Mouse (Mus musculus) spleen, embryonic (tissue): ENCODE data around the gene Tusc2.
"Not testable (repeated sequence)": the region's sequence is repeated elsewhere in the genome, so short reads cannot be mapped to it uniquely, and the experiment has no call there.

Source experiments
- CTCF ChIA-PET: fragments of 350-600 bp; sonication (Branson Sonifier 250); formaldehyde crosslinking; loops from one replicate; lab custom pipeline; 2022; lab: Charles Lee

Gene Tusc2

DNA sequence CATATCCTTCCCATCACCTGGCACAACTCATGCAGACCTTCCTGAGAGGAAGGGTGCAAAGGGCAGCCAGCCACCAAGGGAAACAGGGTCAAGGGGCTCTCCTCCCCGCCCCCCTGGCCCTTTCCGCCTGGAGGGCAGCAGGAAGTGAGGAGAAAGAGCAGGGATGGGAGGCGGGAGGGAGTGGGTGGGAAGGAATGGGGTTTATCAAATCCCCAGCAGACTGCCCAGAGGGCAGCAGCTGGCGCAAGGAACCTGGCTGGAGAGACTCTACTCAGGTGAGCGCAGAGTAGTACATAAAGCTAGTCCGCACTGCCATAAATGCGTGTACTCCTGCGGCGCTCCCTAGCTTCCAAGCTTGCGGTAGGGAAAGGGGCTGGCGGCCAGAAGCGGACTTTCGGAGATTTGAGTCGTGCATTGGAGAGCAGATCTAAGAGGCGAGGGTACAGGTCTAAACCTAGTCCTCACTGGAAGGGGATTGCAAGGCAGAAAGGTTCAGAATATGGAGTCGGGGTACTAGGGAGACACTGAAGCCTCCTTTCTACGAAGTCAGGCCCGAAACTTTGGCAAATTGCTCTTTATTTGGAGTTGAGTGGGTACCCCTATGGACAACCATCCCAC, 4.8 kb downstream of the Tusc2 start, which contains the start of gene Hyal2:
TSS of gene Hyal2 (plus strand) at position 244 of the 618 bp plus-strand sequence.
- CTCF ChIA-PET = no interaction called here

DNA sequence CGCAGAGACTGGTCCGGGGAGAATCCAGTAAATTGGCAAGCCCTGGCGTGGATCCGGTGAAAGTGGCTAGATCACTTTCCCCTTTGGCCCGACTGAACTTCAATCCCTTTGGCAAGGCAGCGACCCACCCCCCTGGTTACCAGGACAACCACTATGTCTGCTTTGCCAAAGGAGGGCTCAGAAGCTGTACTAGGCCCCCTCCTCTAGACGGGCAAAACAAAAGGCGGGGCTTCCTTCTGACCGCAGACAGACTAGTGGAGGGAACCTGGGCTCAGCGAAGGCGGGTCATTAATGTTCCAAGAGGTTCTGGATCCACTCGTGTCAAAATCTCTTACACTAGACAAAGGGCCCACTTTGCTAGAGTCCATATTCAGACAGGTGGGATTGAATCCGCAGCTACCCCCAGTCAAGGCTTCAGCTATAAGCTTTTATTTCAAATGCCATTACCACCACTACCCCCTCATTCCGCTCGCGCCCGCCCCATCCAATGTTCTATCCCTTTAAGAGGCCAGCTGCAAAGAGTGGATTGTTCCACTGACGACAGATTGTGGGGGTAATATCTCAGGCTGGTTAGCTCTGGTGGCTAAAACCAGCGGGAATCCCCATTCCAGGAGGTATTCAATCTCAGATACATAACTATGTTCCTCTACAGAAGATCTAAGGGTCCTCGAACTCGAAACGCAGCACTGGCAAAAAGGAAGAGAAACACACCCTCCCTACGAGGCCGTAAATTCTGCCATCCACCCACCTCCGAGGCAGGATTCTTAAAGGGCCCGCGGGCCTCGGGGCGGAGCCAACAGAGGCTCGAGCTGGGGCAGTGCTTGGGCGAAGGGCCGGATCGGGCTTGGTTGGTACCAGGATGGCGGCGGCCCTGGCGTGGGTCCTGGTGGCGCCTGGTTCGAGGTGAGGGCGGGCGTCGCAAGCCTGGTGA, 5.5 kb downstream of the Tusc2 start:
- CTCF ChIA-PET = no interaction called here

DNA sequence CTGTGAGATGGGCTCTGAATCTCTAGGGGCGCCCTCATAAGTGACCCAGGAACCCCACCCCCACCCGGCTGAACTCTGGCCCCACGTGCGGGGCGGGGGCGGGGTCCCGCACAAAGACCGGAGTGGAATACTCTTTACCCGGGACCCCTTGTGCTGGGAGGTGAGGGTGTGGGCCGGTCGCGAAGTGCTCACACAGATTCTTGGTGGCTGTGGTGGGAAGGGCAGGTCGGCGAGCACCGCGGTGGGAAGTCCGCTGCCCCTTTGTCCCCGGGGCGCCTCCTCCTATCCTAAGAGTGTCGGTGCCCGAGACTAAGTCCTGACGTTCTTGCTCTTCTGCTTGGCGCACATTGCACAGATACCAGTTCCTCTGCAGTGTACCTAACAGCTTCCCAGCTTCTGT, 6.2 kb downstream of the Tusc2 start:
- CTCF ChIA-PET = interaction anchor here (0.8 kb wide), 1 partner anchor 144 kb away, joined by 3 read pairs; no protein-coding TSS in a partner anchor

DNA sequence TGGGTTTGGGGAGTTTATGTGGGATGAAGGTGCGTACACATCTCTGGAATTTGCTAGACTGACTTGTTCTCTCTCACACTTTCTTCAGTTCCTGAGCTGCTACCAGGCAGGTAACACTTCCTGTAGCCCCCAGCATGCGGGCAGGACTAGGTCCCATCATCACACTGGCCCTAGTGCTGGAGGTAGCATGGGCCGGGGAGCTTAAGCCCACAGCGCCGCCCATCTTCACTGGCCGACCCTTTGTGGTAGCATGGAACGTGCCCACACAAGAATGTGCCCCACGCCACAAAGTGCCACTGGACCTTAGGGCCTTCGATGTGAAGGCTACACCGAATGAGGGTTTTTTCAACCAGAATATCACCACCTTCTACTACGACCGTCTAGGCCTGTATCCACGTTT, 7.0 kb downstream of the Tusc2 start:
- CTCF ChIA-PET = interaction anchor here (0.8 kb wide), 1 partner anchor 144 kb away, joined by 3 read pairs; no protein-coding TSS in a partner anchor

DNA sequence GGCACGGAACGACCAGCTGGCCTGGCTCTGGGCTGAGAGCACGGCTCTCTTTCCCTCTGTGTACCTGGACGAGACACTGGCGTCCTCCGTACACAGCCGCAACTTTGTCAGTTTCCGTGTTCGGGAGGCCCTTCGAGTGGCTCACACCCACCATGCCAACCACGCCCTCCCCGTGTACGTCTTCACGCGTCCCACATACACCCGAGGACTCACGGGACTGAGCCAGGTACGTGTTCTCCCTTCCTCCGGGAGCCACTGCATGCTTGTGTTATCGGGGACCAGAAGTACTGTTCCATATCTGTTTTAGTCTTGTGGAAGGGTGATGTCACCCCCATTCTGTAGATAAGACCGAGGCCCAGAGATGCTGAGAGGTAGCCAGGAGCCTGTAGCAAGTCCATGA, 7.8 kb downstream of the Tusc2 start:
- CTCF ChIA-PET = no interaction called here

DNA sequence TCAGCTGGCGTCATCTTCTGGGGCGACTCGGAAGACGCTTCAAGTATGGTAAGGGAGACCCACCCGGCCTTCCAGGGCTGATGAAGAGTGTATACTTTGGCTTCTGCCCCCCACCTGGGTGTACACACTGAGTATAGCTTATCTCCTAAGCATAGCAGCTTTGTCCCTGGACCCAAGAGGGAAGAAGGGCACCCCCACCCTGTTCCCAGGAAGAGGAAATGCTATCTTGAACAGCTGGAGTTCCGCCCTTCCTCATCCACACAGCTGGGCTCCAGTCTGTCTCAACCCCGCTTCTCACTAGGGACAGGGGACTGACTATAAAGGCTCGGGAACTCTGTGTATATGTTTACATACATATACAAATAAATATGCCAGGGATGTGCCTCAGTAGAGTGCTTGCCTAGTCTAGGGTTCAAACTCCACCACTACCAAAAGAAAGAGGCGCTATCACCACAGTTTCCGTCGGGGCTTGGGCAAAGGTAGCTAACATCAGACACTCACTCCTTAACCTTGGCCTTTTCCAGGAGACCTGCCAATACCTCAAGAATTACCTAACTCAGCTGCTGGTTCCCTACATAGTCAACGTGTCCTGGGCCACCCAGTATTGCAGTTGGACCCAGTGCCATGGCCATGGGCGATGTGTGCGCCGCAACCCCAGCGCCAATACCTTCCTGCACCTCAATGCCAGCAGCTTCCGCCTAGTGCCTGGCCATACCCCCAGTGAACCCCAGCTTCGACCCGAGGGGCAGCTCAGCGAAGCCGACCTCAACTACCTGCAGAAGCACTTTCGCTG, 8.7 kb downstream of the Tusc2 start:
- CTCF ChIA-PET = no interaction called here

DNA sequence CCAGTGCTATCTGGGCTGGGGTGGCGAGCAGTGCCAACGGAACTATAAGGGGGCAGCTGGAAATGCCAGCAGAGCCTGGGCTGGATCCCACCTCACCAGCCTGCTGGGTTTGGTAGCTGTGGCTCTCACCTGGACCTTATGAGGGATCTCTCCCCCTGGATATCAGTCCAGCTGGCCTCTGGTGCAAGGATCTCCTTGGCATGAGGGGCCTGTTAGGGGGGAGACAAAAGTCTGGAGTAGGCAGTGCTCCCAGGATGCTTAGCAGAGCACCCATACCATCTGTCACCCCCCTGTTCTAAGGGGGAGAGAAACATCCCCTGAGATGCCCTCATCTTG, 9.2 kb downstream of the Tusc2 start:
- CTCF ChIA-PET = interaction anchor here (0.7 kb wide), 2 partner anchors 7 to 1095 kb away, joined by 3 to 12 read pairs; no protein-coding TSS in a partner anchor

DNA sequence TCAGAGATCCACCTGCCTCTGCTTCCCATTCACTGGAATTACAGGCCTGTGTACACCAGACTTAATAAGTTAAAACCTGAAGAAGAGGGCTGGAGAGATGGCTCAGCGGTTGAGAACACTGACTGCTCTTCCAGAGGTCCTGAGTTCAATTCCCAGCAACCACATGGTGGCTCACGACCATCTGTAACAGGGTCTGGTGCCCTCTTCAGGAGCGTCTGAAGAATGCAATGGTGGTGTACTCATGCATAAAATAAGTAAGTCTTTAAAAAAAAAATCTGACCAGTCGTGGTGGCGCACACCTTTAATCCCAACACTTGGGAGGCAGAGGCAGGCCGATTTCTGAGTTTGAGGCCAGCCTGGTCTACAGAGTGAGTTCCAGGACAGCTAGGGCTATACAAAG, 10.7 kb downstream of the Tusc2 start:
- CTCF ChIA-PET = not testable (repeated sequence)

DNA sequence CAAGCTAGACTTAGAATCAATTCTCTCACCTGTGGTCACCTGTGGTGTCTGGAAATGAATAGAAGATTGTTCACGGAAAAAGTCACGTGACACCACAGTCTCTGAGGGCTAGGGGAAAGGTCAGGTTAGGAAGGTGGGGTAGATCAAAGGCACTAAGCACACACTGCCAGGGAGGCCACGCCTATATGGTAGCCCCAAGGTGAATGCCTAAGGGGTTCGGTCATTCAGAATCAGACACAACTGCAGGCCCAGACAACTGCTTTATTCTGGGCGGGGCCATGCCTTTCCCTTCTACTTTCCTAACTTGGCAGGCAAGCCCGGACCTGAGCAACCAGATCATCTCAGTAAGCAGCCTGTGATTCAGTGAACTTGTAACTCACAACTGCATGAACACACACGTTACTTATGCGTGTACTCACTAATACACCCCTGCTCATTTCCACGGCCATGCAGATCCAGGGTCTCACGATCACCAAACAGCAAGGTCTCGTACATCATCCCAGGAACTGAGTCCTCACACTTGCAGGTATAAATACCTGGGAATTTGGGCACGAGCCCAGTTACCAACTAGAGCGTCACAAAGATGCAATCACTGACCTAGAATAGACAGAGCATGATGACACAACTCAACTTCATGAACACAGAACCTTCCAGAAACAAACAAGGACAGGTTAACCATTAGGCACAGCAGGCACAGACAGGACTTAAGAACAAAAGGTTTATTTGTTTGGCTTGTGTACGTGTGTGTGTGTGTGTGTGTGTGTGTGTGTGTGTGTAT, 12.7 kb downstream of the Tusc2 start:
- CTCF ChIA-PET = no interaction called here

DNA sequence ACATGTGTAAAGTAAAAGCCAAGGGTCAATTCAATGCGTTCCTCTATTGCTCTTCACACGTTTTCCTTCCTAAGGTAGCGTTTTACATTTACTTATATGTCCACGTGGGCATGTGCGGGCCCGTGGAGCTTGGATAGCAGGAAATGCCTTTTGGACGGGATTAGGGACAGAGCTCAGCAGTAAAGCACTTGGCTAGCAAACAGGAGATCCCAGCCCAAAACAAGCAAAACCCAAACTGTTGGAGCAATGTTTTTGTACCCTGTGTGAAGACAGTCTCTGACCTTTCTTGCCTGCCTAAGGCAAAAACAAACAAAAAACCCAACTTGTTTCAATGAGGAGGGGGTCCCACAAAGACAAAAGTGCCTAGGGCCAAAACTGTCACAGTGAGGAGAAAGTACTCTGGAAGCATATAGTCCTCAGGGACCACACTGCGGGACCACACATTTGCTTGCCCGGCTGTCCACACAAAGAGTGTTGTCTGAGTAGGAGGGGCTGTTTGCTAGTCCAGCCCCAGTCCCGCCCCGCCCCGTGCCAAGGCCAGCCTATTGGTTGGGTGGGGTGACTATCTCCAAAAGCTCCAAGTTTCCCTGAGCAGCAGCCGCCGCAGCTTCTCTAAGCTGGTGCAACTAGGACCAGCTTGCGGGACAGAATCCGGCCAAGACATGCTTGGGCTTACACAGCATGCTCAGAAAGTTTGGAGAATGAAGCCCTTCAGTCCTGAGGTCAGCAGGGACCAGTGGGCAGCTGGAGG, 13.5 kb downstream of the Tusc2 start, which contains the start of gene Hyal1:
TSS of gene Hyal1 (plus strand) at position 571 of the 751 bp plus-strand sequence.
- CTCF ChIA-PET = no interaction called here

DNA sequence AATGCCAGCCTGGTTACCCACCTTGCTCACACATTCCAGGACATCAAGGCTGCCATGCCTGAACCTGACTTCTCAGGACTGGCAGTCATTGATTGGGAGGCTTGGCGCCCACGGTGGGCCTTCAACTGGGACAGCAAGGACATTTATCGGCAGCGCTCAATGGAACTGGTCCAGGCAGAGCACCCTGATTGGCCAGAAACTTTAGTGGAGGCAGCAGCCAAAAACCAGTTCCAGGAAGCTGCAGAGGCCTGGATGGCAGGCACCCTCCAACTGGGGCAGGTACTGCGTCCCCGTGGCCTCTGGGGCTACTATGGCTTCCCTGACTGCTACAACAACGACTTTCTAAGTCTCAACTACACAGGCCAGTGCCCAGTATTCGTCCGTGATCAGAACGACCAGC, 14.8 kb downstream of the Tusc2 start:
- CTCF ChIA-PET = no interaction called here

DNA sequence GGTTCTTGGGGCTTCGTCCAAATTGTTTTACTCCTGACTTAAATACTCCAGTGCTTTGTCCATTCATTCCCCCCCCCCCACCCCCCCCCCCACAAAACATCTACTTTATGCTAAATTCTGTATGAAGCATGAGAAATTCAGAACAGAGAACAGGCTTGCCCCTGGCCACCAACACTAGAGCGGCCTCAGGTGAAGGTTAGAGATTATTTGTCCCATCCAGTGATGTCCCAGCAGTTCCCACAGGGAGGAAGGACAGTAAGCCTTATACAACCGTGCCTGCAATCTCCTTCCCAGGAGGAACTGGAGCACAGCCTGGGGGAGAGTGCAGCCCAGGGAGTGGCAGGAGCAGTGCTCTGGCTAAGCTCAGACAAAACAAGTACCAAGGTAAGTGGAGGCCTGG, 15.5 kb downstream of the Tusc2 start, which contains the start of gene Naa80:
TSS of gene Naa80 (plus strand) at position 301 of the 400 bp plus-strand sequence.
- CTCF ChIA-PET = interaction anchor here (1.7 kb wide), 1 partner anchor 13 kb away, joined by 4 read pairs; no protein-coding TSS in a partner anchor

DNA sequence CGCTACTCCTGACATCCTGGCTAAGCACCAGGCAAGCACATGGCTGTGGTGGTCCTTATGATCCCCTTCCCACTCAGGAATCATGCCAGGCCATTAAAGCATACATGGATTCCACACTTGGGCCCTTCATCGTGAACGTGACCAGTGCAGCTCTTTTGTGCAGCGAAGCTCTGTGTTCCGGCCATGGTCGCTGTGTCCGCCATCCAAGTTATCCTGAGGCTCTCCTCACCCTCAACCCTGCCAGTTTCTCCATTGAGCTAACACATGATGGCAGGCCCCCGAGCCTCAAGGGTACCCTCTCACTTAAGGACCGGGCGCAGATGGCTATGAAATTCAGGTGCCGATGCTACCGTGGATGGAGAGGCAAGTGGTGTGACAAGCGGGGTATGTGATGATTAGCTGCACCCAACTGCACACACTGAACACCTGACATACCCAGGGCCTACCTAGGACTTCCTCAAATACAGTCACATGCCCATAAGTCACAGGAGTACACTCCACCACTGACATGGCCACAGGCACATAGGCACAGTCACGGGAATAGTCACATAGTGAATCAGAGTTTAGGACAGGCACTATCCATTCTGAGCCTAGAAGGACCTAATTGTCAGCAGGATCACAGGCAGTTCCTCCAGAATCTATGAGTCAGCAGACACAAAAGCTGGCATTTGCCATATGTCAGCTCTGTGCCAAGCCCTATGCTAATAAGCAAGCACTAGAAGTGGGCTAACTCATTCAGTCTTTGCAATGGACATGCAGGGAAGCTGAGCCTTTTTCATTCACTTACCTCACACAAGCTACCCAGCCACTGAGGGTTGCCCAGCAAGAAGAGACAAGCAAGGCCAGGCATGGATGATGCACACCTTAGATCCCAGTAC, 16.2 kb downstream of the Tusc2 start:
- CTCF ChIA-PET = interaction anchor here (1.7 kb wide), 1 partner anchor 14 kb away, joined by 4 read pairs; no protein-coding TSS in a partner anchor

DNA sequence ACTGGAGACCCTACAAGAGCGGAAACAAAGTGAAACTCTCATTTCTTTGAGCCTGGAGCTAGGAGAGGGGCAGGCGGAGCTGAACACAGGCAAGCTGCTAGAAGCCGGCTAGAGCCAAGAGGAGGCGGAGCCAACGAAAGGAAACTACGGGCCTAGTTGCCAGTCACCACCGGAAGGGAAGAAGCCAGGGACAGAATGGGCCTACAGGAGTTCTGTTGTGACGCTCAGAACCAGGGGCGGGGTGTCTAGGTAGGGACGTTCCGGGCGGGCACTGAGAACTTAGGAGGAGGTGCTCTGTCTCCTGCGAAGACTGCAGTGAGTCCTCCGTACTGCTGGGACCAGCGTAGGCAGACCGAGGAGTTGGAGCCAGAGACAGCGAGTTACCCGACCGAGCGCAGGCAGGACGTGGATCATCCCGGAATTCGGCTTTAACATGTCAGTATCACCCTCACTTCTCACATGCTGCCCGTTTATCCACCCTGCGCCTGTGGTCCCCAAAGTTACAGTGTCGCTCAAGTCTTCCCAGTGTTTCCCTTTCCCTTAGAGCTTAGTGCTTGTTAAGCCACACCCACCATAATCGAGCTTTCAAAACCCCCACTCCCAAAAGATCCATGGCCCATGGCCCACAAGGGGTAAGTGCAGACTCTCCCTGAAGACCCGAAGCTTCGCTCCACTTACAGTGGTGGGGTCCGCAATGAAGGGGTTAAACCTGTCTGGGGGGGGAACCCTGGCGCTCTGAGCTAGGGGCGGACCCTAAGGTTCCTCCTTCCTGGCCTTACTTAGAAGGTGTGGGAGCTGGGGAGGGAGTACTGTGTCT, 17.7 kb downstream of the Tusc2 start, which contains the start of gene Hyal3:
TSS of gene Hyal3 (plus strand) at position 318 of the 817 bp plus-strand sequence.
- CTCF ChIA-PET = interaction anchor here (0.7 kb wide), 1 partner anchor 33 kb away, joined by 3 read pairs; no protein-coding TSS in a partner anchor

DNA sequence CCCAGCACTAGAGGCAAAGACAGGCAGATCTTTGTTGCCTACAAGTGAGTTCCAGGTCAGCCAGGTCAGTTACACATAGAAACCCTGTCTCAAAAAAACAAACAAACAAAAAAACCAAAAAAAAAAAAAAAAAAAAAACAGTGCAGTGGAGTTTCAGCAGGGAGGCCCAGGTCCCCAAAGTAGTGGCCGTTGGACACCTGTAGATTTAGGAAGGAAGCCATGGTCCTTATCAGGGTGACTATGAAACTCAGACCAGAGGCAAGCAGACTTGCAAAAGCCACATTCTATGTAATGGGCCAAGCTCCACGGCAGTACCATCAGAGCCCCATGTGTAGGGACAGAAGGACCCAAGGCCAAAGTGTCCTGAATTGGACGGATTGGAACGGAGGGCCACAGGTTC, 18.5 kb downstream of the Tusc2 start:
- CTCF ChIA-PET = interaction anchor here (0.7 kb wide), 1 partner anchor 1346 kb away, joined by 6 read pairs; no protein-coding TSS in a partner anchor

DNA sequence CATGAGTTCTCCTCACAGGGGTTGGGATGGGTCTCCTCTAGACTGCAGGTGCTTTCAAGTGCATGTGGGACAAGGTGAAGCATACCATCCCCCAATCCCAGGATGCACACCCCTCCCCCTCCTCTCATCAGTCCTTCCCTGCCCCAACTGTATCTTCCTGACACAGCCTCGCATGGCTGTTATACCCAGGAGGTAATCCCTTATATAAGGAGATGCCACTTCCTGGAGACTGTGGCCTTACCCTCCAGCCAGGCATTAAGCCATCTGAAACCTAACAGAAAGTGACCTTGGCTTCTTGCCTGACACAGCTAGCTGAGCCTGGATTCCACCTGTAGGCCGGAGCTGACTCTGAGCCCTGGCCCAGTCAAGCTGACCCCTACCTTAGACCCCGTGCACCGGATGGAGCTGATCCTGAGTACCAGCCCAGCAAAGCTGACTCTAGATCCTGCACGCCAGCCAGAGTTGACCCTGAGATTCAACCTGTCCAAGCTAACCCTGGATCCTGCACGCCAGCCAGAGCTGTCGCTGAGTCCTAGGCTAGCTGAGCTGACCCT, 19.5 kb downstream of the Tusc2 start:
- CTCF ChIA-PET = no interaction called here

DNA sequence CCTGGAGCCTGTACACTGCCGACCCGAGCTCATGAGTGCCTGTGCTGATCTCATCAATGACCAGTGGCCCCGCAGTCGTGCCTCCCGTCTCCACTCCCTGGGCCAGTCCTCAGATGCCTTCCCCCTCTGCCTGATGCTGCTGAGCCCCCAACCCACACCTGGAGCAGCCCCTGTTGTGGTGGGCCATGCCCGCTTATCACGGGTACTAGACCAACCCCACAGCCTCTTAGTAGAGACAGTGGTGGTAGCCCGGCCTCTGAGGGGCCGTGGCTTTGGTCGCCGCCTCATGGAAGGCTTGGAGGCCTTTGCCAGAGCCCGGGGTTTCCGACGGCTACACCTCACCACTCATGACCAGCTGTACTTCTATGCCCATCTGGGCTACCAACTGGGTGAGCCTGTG, 20.1 kb downstream of the Tusc2 start:
- CTCF ChIA-PET = no interaction called here

DNA sequence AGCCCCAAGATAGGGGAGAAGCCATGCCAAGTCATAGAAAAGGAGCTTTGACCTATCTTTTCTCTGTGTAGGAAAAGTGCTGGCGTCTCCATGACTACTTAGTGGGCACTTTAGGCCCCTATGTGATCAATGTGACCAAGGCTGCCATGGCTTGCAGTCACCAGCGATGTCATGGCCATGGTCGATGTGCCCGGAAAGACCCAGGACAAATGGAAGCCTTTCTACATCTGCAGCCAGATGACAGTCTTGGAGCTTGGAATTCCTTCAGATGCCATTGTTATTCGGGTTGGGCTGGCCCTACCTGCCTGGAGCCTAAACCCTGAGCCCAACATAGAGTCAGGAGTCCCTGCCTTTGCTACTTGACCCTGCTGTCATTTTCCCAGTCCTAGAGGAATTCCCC, 23.4 kb downstream of the Tusc2 start:
- CTCF ChIA-PET = no interaction called here
